Mouse (Mus musculus) myocyte (in vitro differentiated cells): ENCODE measurements around the gene Rab17.

ENCODE experiments used
- E2F4 ChIP-seq: IDR thresholded peaks from one replicate; pipeline ENCODE4 v1.6.1; 2011; ENCODE audit warnings: mild to moderate bottlenecking, control low read depth, moderate library complexity; ENCODE audit not compliant: insufficient read depth
- MAX ChIP-seq: IDR thresholded peaks from one replicate; pipeline ENCODE4 v1.6.1; 2011; ENCODE audit warnings: low read depth, mild to moderate bottlenecking, control low read depth
- MYOD1 ChIP-seq, 3 experiments: IDR thresholded peaks; one replicate each; pipeline ENCODE4 v1.6.1; 2011; ENCODE audit warnings: control low read depth in 2 of 3, low read depth in 2 of 3, mild to moderate bottlenecking in 2 of 3, moderate library complexity in 1 of 3; ENCODE audit not compliant: insufficient read length in 2 of 3, control insufficient read depth in 1 of 3
- POLR2A ChIP-seq: IDR thresholded peaks from one replicate; pipeline ENCODE4 v1.6.1; 2011; ENCODE audit warnings: low read depth, mild to moderate bottlenecking, control low read depth, moderate library complexity; ENCODE audit not compliant: insufficient read length
- POLR2AphosphoS2 ChIP-seq: IDR thresholded peaks from one replicate; pipeline ENCODE4 v1.6.1; 2011; ENCODE audit warnings: low read depth, control low read depth; ENCODE audit not compliant: insufficient read length
- REST ChIP-seq: IDR thresholded peaks from one replicate; pipeline ENCODE4 v1.6.1; 2011; ENCODE audit warnings: mild to moderate bottlenecking, control low read depth, moderate library complexity; ENCODE audit not compliant: insufficient read depth, insufficient read length
- TCF12 ChIP-seq: IDR thresholded peaks from one replicate; pipeline ENCODE4 v1.6.1; 2011; ENCODE audit warnings: mild to moderate bottlenecking, control low read depth; ENCODE audit not compliant: poor library complexity, insufficient read depth, severe bottlenecking
- USF1 ChIP-seq: IDR thresholded peaks from one replicate; pipeline ENCODE4 v1.6.1; 2011; ENCODE audit warnings: low read depth, mild to moderate bottlenecking, control low read depth, moderate library complexity

DNA sequence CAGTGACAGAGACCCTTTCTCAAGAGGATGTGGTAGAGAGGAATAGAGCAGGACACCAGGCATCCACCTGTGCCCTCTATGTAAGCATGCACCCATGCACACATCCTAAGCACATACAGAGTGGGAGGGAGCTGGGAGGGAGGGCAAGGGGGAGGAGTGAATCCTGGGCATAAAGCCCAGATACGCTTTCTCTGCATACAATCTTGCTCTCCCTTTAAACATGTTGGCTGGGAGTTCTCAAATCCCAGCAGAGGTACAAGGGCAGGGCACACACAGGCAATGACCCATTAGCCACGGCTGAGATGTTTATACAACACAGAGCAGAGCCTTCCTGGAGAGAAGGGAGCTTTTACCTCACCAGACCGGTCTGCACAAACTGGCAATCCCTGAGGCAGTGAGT lies 6.5 kb downstream of the Rab17 start:
- TF ChIP-seq POLR2A = no peak
- TF ChIP-seq MAX = no peak
- no peak for TF ChIP-seq USF1
- no peak for TF ChIP-seq MYOD1 (IDR thresholded peaks at IDR 0.05; ENCODE audit: control insufficient read depth in 1 of 3, insufficient read length in 2 of 3, low read depth in 2 of 3)
- TF ChIP-seq E2F4 = no peak
- TF ChIP-seq TCF12 = no peak
- TF ChIP-seq POLR2AphosphoS2 = no peak
- TF ChIP-seq REST = no peak
